Mouse (Mus musculus) WW6 (cell line): Measurements from ENCODE around the gene Gm14139.
A peak's percentile ranks its signal among the peaks of the same experiment; 100 is the strongest.
"Not testable (repeated sequence)": the region's sequence is repeated elsewhere in the genome, so short reads cannot be mapped to it uniquely, and the experiment has no call there.

Experiments used
- DNase-seq: peaks from one replicate; pipeline ENCODE4 v3.0.0-alpha.2; 2013; ENCODE audit warnings: low read depth, low spot score

Gene Gm14139

DNA sequence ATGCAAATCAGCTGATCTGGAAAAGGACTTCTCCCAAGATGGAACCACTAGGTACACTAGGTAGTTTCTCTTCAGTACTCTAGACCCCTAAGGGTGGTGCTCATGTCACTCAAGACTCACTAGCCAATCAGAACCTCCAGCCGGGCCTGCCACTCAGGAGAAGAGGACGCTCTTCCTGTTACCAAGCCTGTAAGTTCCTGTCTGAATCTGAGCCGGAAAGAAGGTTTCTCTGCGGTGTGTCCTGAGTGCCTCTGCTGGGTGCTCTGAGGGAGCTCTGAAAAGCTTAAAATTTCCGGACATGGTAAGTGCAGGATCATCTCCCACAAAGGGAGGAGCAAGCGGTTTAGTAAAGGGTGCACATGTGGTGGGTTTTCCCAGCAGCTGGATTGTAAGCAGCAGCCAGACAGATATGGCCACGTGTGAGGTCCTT is at the start of gene Gm14139:
Gene Gm14139 (plus strand): TSS at position 186 of the 430 bp plus-strand sequence.
- DNase-seq: peak; percentile 49

- not testable (repeated sequence) for DNase-seq
Measured at GRCm38 (mm10) chr2:150132002-150132401, 49.6 kb upstream of the Gm14139 start.

DNA sequence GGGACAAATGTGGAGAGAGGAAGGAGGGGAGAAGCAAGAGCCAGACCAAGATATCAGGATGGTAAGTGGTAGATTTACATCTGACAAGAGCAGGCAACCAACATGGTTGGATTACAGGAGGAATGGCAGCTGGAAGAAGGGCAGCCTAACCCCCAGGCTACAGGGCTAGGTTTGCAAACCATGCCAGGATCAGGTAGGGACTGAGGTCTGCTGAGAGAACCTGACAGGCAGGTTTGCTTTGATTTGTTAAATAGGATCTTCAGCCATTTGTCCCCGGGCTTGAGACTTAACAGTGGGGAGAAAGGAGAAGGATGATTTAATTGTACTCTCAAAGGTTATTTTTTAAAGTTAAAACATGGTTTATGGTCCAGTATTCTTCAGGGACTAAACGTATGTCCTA is 48.8 kb upstream of the Gm14139 start:
- DNase-seq: no peak

DNA sequence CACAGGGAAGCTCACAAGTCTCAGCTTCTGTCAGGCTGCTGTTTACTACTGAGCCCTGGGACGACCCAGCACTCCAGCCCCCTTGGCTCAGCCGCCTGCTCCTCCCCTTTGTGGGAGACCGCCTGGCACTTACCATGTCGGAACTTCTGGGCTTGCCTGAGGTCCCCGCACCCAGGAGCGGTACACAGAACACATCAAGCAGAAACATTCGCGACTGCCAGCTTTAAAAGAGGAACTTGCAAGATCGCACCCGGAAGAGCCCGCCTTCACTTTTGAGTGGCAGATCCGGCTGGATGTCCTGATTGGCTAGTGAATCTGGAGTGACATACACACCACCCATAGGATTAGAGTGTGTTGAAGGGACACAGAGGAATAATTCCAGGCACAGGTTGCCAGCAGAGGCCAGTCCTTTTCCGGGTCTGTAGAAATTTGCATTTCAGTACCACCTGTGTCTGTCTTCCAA is 45.1 kb upstream of the Gm14139 start, which contains the start of gene Zfp120:
Gene Zfp120 (minus strand): TSS at position 274 of the 463 bp plus-strand sequence.
- DNase-seq: peak; percentile 56

GRCm38 (mm10) chr2:150166703-150167102 is 14.9 kb upstream of the Gm14139 start:
- DNase-seq: no peak

DNA sequence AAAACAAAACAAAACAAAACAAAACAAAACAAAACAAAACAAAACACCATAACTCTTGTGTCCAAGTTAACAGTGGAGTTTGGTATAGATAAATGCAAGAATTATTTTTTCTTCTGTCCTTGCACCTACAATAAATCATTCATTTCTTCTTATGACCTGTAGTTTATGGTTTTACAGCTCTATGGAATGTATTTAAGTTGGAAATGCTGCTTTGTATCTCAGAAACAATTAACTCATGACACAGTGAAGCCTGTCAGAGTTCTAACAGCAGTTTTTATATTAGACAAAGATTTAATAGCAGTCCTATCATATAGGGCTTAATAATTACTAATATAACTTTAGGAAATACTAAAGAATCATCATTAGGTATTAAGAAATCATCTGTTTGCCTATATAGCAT is 7.7 kb upstream of the Gm14139 start:
- no peak for DNase-seq

DNA sequence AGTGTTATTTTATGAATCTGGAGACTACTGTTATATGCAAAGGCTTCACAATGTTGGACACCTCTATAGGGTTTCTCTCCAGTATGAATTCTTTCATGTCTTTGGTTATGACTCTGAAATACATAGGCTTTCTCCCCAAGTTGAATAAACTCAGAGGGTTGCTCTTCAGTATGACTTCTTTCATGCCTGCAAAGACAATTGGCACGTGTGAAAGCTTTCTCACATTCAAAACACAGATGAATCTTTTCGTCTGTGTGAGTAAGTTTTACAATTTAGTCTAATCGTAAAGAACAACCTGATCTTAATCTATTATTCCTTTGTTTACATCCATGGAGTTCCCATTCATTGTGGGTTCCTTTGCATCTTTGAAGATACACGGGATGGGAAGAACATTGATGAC is 2.0 kb upstream of the Gm14139 start, which contains the start of gene Gm10770:
Gene Gm10770 (minus strand): TSS at position 101 of the 400 bp plus-strand sequence.
- not testable (repeated sequence) for DNase-seq

- DNase-seq: peak; percentile 18
Measured at GRCm38 (mm10) chr2:150181046-150181445, 509 bp upstream of the Gm14139 start.

GRCm38 (mm10) chr2:150217600-150218362 is 36.2 kb downstream of the Gm14139 start, which contains the start of gene Zfp937:
Gene Zfp937, plus strand, starts transcription at chr2:150218073.
- not testable (repeated sequence) for DNase-seq

DNA sequence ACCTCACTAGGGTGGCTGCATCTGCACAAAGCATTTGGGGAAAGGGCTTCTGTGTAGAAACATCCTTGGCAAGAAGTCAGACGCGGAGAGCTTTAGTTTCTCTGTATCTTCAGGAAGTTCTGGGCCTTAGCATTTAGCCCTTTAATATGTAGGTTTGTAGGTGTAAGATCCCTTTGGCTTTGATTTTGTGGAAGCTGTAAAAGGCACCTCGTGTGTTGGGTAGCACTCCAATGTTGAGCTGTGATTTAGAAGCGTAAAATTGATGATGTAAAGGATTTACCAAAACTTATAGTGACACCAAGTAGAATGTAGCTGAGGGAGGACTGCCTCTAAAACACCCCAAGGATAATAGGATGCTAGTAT is 36.8 kb downstream of the Gm14139 start:
- DNase-seq: not testable (repeated sequence)

DNA sequence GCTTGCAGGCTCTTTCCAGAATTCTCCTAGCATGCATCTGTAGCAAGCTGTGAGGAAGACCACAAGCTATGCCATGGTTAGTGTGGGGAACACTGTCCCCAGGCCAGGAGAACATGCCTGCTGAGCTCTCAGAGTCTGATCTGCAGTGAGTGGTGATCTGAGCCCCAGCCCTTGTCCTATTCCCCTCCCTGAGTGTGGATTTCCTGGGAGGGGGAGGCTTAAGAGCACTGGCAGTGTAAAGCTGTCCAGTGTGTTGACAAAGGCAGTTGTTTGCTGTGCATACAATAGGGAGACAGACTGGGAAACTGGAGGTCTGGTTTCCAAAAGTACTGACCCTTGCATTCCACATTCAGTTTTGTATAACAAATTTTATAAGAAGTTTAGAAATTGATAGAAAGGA is 41.7 kb downstream of the Gm14139 start:
- not testable (repeated sequence) for DNase-seq
